Mouse (Mus musculus): Measurements from ENCODE around the gene Maml2. TPM values are rescaled to one million over a fixed set of nuclear protein-coding genes. Genes with fewer than 3 reads are reported as not detected.
A peak's percentile ranks its signal among the peaks of the same experiment; 100 is the strongest.

The Maml2 gene
- polyA plus RNA-seq, 1 experiment from 2014 or later: 5.0 TPM

DNA sequence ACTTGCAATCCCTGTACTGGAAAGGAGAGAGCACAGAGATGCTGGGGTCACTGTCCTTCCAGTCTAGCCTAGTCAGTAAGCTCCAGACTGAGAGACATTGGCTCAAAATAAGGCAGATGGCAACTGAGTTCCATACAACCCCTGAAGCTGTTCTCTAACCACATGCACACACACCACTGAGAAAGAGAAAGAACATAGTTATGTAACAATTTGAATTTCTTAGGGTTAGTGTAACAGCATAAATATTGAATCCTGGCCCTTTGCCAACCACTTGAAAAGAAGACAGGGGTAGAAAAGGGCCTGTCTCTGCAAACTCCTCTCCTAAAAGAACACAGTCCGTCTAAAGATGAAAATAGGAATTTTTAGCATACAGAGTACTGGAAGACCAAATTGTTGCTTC lies 161.6 kb downstream of the Maml2 start:
- H3K4me2 ChIP-seq (ENCODE audit: low read depth, low read length): no peak overlapping the region
- H3K27ac ChIP-seq (ENCODE audit: low read length): no peak overlapping the region
- H3K9me3 ChIP-seq (ENCODE audit: control insufficient read depth, low read length): no peaks in the 10 kb centered on the region
- no peaks in the 10 kb centered on the region for H3K27me3 ChIP-seq (replicated peaks; ENCODE audit: control insufficient read depth, insufficient read depth, low read length)
- 46% methylated on average over 1 of the region's 1 CpGs for WGBS
- no peak overlapping the region for H3K4me3 ChIP-seq (ENCODE audit: low read length)
- no peak overlapping the region for H3K9ac ChIP-seq (ENCODE audit: low read depth, low read length)
- no peaks in the 10 kb centered on the region for H3K36me3 ChIP-seq (ENCODE audit: control insufficient read depth, insufficient read depth, low read length)
- ATAC-seq: no peak
- 0 out of 2 replicates have a peak, but pooled peaks cover 6% of the 10 kb centered on the region for H3K4me1 ChIP-seq (ENCODE audit: control insufficient read depth, insufficient read depth, low read length)

DNA sequence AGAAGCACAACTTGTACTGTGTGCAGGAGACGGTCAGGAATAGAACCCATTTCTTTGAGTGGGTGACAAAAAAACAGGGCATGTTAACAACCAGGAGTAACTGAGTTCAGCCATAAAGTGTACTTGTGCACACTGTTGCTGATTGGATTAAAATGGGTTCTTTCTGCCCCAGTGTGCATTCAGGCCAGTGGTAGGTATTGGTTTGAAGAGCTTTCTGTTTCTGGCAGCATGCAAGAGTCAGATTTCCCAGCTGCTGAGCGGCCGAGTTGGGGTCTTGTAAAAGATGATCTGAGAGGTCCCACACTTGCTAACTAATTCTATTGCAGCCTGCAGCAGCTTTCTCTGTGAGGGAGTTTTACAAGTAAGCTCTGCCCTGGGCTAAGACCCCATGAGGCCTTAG lies 162.3 kb downstream of the Maml2 start:
- Histone ChIP-seq H3K27ac (ENCODE audit: low read length) (no peak overlapping the region), H3K36me3 (ENCODE audit: control insufficient read depth, insufficient read depth, low read length) (no peaks in the 10 kb centered on the region), H3K4me3 (ENCODE audit: low read length) (no peak overlapping the region), H3K27me3 (replicated peaks; ENCODE audit: control insufficient read depth, insufficient read depth, low read length) (no peaks in the 10 kb centered on the region), H3K9me3 (ENCODE audit: control insufficient read depth, low read length) (no peaks in the 10 kb centered on the region), H3K4me2 (ENCODE audit: low read depth, low read length) (no peak overlapping the region), H3K9ac (ENCODE audit: low read depth, low read length) (no peak overlapping the region), H3K4me1 (ENCODE audit: control insufficient read depth, insufficient read depth, low read length) (0 out of 2 replicates have a peak, but pooled peaks cover 4% of the 10 kb centered on the region)
- ATAC-seq: no peak
- 86% methylated on average over 3 of the region's 3 CpGs for WGBS

DNA sequence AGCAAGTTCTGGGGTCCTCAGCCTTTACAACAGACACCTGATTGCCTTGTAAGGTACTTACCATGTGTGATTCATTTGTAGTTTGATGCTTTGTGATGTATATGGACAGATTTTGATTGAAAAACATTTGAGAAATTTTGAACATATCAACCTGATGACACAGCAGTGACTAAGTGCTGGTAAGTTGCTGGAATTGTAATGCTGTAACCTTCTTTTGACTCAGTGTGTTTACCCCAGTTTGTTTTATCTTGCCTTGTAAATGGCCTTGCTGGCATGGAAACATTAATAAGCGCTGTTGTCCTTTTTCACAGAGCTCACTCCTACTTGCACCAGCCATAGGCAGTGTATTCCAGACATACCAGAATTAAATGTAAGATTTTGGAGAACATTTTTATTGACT lies 163.2 kb downstream of the Maml2 start:
- WGBS: 93% methylated on average over 1 of the region's 1 CpGs
- no peak for ATAC-seq
- H3K36me3 ChIP-seq (ENCODE audit: control insufficient read depth, insufficient read depth, low read length): no peaks in the 10 kb centered on the region
- H3K4me3 ChIP-seq (ENCODE audit: low read length): no peak overlapping the region
- H3K27me3 ChIP-seq (replicated peaks; ENCODE audit: control insufficient read depth, insufficient read depth, low read length): no peaks in the 10 kb centered on the region
- H3K27ac ChIP-seq (ENCODE audit: low read length): no peak overlapping the region
- no peak overlapping the region for H3K4me2 ChIP-seq (ENCODE audit: low read depth, low read length)
- H3K9me3 ChIP-seq (ENCODE audit: control insufficient read depth, low read length): no peaks in the 10 kb centered on the region
- H3K4me1 ChIP-seq (ENCODE audit: control insufficient read depth, insufficient read depth, low read length): 0 out of 2 replicates have a peak, but pooled peaks cover 4% of the 10 kb centered on the region
- no peak overlapping the region for H3K9ac ChIP-seq (ENCODE audit: low read depth, low read length)

DNA sequence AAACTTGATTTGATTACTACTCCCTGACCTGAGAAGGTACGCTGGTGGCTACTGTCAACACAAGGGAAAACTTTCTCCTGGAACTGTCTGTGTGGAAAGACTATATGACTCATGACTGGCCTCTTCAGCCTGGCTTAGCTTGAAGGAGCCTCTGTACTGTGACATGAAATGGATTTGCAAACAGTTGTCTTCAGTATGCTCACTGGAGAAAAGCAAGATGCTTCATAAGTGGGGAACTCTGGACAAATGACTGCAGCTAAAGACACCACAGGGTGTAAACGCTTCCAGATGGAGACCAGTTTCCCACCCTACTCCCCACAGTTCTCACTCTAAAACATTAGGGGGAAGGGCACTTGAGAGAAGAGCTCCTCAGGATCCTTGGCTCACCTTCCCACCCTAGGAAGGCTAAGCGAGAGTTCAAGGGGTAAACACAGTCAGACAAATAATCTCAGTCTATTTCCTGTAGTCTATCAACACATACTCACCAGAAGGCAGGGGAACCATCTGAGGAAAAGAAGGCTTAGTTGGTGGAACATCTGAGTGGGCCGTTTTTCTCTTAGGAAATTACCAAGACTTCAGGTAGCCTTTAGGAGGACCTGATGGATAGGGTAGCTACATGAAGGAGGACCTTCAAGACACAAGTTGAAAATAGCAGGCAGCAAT lies 167.7 kb downstream of the Maml2 start:
- Histone ChIP-seq H3K4me3 (ENCODE audit: low read length) (no peak overlapping the region), H3K9me3 (ENCODE audit: control insufficient read depth, low read length) (no peaks in the 10 kb centered on the region), H3K9ac (ENCODE audit: low read depth, low read length) (no peak overlapping the region), H3K27ac (ENCODE audit: low read length) (no peak overlapping the region), H3K27me3 (replicated peaks; ENCODE audit: control insufficient read depth, insufficient read depth, low read length) (no peaks in the 10 kb centered on the region), H3K4me1 (ENCODE audit: control insufficient read depth, insufficient read depth, low read length) (peaks cover 7% of the 10 kb centered on the region; the same call in 1 of the 2 replicates), H3K4me2 (ENCODE audit: low read depth, low read length) (no peak overlapping the region), H3K36me3 (ENCODE audit: control insufficient read depth, insufficient read depth, low read length) (no peaks in the 10 kb centered on the region)
- WGBS: 59% methylated on average over 4 of the region's 4 CpGs
- ATAC-seq: no peak

DNA sequence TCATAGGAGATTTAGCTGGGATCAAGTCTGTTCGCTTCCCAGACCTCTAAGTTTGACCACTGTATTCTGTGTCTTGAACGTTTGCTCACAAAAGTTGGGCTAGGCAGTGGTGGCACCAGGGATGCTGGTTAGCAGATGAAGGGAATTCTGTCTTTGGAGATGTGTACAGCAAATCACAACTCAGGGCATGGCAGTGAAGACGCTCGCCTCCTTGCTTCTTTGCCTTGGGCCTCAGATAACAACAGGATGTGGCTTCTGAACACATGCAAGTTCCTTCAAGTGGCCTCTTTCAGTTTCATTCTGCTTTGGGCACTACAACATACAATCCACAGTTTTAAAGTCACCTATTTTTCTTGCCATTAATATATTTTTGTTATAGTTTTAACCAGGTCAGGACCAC lies 168.6 kb downstream of the Maml2 start:
- WGBS: 80% methylated on average over 4 of the region's 4 CpGs
- ATAC-seq: no peak
- no peak overlapping the region for H3K4me3 ChIP-seq (ENCODE audit: low read length)
- H3K9me3 ChIP-seq (ENCODE audit: control insufficient read depth, low read length): no peaks in the 10 kb centered on the region
- no peak overlapping the region for H3K4me2 ChIP-seq (ENCODE audit: low read depth, low read length)
- no peaks in the 10 kb centered on the region for H3K36me3 ChIP-seq (ENCODE audit: control insufficient read depth, insufficient read depth, low read length)
- peaks cover 7% of the 10 kb centered on the region; the same call in 1 of the 2 replicates for H3K4me1 ChIP-seq (ENCODE audit: control insufficient read depth, insufficient read depth, low read length)
- H3K9ac ChIP-seq (ENCODE audit: low read depth, low read length): no peak overlapping the region
- peak overlapping the region; percentile 33; the same call in 1 of the 2 replicates for H3K27ac ChIP-seq (ENCODE audit: low read length)
- H3K27me3 ChIP-seq (replicated peaks; ENCODE audit: control insufficient read depth, insufficient read depth, low read length): no peaks in the 10 kb centered on the region

DNA sequence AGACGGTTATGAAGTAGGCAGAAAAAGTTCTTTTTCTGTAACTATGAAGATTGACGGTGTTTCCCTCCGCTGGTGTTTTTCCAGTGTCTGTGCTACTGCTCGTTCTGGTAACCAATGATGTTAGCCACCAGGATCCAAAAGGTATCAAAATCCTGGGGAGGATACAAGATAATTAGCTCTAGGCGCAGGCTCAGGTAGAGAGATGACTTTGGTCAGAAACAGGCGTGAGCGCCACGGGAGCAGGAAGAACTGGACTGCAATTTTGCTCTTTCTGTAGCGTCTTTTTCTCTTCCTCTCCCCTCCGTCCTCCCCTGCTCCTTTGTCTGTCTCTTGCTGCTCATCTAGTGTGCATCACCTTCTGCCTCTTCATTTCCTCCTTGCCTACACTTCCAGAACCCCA lies 169.1 kb downstream of the Maml2 start:
- H3K4me3 ChIP-seq (ENCODE audit: low read length): no peak overlapping the region
- 79% methylated on average over 10 of the region's 10 CpGs for WGBS
- no peak overlapping the region for H3K9ac ChIP-seq (ENCODE audit: low read depth, low read length)
- no peaks in the 10 kb centered on the region for H3K9me3 ChIP-seq (ENCODE audit: control insufficient read depth, low read length)
- no peaks in the 10 kb centered on the region for H3K36me3 ChIP-seq (ENCODE audit: control insufficient read depth, insufficient read depth, low read length)
- no peak overlapping the region for H3K4me2 ChIP-seq (ENCODE audit: low read depth, low read length)
- H3K27me3 ChIP-seq (replicated peaks; ENCODE audit: control insufficient read depth, insufficient read depth, low read length): no peaks in the 10 kb centered on the region
- no peak for ATAC-seq
- H3K27ac ChIP-seq (ENCODE audit: low read length): no peak overlapping the region
- H3K4me1 ChIP-seq (ENCODE audit: control insufficient read depth, insufficient read depth, low read length): peaks cover 7% of the 10 kb centered on the region; the same call in 1 of the 2 replicates

DNA sequence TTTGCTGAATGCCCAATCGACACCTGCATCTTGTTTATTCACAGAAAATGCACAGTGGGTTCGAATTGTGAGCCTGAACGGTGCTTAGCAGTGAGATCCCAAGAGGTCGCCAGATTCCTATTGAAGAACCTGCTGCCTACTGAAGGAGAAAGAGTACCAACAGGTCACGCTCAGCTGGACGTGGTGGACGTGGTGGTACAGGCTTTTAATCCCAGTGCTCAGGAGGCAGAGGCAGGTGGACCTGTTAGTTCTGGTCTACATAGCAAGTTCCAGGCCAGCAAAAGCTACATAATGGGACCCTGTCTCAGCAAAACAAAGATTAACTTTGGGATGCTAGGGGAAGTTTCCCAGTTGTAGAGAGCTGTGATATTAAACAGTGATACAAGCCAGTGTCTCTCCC lies 170.0 kb downstream of the Maml2 start:
- Histone ChIP-seq H3K36me3 (ENCODE audit: control insufficient read depth, insufficient read depth, low read length) (no peaks in the 10 kb centered on the region), H3K9ac (ENCODE audit: low read depth, low read length) (no peak overlapping the region), H3K9me3 (ENCODE audit: control insufficient read depth, low read length) (no peaks in the 10 kb centered on the region), H3K4me1 (ENCODE audit: control insufficient read depth, insufficient read depth, low read length) (peaks cover 7% of the 10 kb centered on the region; the same call in 1 of the 2 replicates), H3K27me3 (replicated peaks; ENCODE audit: control insufficient read depth, insufficient read depth, low read length) (no peaks in the 10 kb centered on the region), H3K4me2 (ENCODE audit: low read depth, low read length) (no peak overlapping the region), H3K4me3 (ENCODE audit: low read length) (no peak overlapping the region), H3K27ac (ENCODE audit: low read length) (no peak overlapping the region)
- ATAC-seq: no peak
- WGBS: 81% methylated on average over 7 of the region's 7 CpGs

DNA sequence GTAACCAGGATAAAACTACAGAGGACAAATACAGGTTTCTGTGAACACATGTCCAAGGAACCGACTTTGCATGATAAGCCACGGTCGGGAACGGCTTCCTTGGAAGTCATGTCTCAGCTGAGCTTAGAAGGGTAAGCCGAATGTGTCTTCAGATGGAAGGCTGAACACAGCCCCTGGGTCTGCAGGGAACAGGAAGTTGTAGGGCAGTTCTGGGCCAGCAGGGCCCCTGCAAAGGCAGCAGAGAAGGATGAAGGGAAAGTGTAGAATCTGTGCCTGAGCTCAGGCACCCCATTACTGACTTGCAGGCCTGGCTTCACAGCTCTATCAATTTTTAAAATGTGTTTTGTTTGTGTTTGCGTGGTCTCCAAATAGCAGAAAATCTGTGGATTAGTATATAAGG lies 171.0 kb downstream of the Maml2 start:
- 57% methylated on average over 6 of the region's 6 CpGs for WGBS
- no peaks in the 10 kb centered on the region for H3K9me3 ChIP-seq (ENCODE audit: control insufficient read depth, low read length)
- H3K27ac ChIP-seq (ENCODE audit: low read length): peak overlapping the region; percentile 33; the same call in 1 of the 2 replicates
- no peak overlapping the region for H3K9ac ChIP-seq (ENCODE audit: low read depth, low read length)
- no peaks in the 10 kb centered on the region for H3K27me3 ChIP-seq (replicated peaks; ENCODE audit: control insufficient read depth, insufficient read depth, low read length)
- H3K4me3 ChIP-seq (ENCODE audit: low read length): no peak overlapping the region
- ATAC-seq: no peak
- no peak overlapping the region for H3K4me2 ChIP-seq (ENCODE audit: low read depth, low read length)
- H3K4me1 ChIP-seq (ENCODE audit: control insufficient read depth, insufficient read depth, low read length): peaks cover 7% of the 10 kb centered on the region; the same call in 1 of the 2 replicates
- H3K36me3 ChIP-seq (ENCODE audit: control insufficient read depth, insufficient read depth, low read length): no peaks in the 10 kb centered on the region

DNA sequence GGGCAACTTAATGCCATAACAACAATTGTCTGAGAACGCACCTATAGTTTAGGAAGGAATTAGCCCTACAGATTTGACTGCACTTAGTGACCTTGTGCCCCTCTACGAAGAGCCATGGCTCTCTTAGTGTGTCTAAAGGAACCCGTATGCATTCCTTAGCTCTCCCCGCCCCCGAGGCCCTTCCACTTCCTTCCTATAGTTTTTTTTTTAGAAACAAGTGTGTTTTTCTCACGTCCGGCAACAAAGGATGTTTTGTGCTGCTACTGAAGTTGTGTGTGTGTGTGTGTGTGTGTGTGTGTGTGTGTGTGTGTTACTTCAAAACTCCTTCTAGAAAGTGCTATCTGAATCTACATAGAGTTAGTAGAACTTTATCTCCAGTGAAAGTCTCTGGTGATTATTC lies 172.3 kb downstream of the Maml2 start:
- Histone ChIP-seq H3K27me3 (replicated peaks; ENCODE audit: control insufficient read depth, insufficient read depth, low read length) (no peaks in the 10 kb centered on the region), H3K4me1 (ENCODE audit: control insufficient read depth, insufficient read depth, low read length) (peaks cover 7% of the 10 kb centered on the region; the same call in 1 of the 2 replicates), H3K4me2 (ENCODE audit: low read depth, low read length) (no peak overlapping the region), H3K36me3 (ENCODE audit: control insufficient read depth, insufficient read depth, low read length) (no peaks in the 10 kb centered on the region), H3K27ac (ENCODE audit: low read length) (no peak overlapping the region), H3K4me3 (ENCODE audit: low read length) (no peak overlapping the region), H3K9me3 (ENCODE audit: control insufficient read depth, low read length) (no peaks in the 10 kb centered on the region), H3K9ac (ENCODE audit: low read depth, low read length) (no peak overlapping the region)
- 48% methylated on average over 7 of the region's 7 CpGs for WGBS
- no peak for ATAC-seq

DNA sequence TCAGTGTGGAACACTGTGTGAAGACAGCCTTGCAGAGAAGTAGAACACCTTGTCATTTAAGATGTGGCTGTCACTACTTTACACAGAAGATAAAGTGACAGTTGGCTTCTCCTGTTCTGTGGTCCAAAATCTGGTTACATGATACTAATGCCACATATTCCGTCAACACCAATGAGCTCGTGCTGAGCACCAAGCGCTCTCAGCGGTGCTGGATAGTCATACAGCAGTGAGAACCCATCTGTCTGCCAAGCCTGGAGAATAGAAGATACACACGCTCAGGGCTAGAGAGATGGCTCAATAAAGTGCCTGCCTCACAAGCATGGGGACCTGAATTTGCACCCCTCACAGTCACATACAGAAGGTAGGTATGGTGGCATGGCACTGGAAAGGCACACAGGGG lies 177.2 kb downstream of the Maml2 start:
- H3K27me3 ChIP-seq (replicated peaks; ENCODE audit: control insufficient read depth, insufficient read depth, low read length): no peaks in the 10 kb centered on the region
- H3K4me2 ChIP-seq (ENCODE audit: low read depth, low read length): no peak overlapping the region
- H3K27ac ChIP-seq (ENCODE audit: low read length): no peak overlapping the region
- no peaks in the 10 kb centered on the region for H3K9me3 ChIP-seq (ENCODE audit: control insufficient read depth, low read length)
- 87% methylated on average over 5 of the region's 5 CpGs for WGBS
- no peaks in the 10 kb centered on the region; the same call in 1 of the 2 replicates for H3K4me1 ChIP-seq (ENCODE audit: control insufficient read depth, insufficient read depth, low read length)
- no peak overlapping the region for H3K4me3 ChIP-seq (ENCODE audit: low read length)
- no peak for ATAC-seq
- H3K9ac ChIP-seq (ENCODE audit: low read depth, low read length): no peak overlapping the region
- H3K36me3 ChIP-seq (ENCODE audit: control insufficient read depth, insufficient read depth, low read length): no peaks in the 10 kb centered on the region

Data from intestine, embryonic 16.5 days (tissue).